Mouse (Mus musculus): ENCODE data around the gene Ccdc127.

Ccdc127 gene

DNA sequence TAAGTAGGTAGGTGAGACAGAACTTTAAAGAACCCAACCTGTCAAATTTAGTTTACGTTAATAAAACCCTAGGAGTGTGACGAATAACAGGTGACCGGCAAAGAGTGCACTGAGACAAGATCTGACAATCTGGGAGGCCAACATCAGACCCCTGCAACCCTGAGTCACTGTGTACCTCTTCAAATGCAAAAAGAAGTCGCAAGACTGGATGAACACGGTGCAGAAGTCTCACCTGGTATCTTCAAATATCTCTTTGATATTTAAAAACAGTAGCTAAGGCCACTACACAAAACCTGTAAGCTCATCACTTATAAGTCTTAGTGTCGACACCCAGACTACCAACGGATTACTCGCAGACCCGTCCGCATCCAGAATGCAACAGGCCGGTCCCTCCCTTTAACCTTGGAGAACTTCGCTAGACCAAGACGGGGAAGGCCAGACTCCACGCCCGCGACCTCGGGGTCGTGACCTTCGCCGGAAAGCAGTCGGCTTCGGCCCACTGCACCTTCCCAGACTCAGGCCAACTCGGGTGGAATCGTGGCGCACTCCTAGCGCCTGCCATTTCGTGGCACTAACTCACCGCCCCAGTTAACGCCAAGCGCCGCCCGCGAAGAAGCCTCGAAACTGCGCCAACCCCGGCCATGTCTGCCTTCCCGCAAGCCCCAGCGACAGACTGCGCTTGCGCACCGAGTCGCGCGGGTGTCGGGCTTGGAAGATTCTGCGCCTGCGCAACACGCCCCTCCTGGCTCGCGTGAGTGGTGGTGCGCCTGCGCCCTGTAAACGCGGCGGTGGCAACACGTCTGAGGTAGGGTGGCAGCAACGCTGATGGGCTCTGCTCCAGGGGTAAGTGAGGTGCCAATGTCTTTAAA, at the start of gene Ccdc127, which contains the start of gene Sdha:
TSS of gene Ccdc127 (plus strand) at position 744 of the 869 bp plus-strand sequence.
TSS of gene Sdha (minus strand) at position 715 of the 869 bp plus-strand sequence.
- peak; percentile 99 for DNase-seq (ENCODE audit: extremely low spot score, low spot score)

- DNase-seq (ENCODE audit: extremely low spot score, low spot score): peak; percentile 68
Observed at GRCm38 (mm10) chr13:74300925-74301606, 49.0 kb upstream of the Ccdc127 start.

DNA sequence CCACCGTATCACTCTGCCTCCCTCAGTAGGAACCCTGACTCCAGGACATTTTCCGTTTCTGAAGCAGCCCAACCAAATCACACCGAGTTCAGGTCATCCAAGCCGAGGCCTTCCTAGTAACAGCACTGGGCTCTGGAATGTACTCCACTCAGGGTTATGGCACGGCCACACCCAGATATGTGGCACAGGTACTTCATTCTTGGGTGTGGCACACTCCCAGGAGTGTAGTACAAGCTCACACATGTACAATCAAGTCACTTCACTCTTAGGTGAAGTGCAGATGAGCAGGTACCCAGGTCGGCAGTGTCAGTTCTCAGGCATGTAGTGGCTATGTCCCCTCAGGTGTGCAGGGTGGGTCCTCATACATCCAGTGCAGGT, 48.5 kb upstream of the Ccdc127 start:
- DNase-seq (ENCODE audit: extremely low spot score, low spot score): no peak

GRCm38 (mm10) chr13:74302050-74303037, 47.8 kb upstream of the Ccdc127 start:
- DNase-seq (ENCODE audit: extremely low spot score, low spot score): no peak

DNA sequence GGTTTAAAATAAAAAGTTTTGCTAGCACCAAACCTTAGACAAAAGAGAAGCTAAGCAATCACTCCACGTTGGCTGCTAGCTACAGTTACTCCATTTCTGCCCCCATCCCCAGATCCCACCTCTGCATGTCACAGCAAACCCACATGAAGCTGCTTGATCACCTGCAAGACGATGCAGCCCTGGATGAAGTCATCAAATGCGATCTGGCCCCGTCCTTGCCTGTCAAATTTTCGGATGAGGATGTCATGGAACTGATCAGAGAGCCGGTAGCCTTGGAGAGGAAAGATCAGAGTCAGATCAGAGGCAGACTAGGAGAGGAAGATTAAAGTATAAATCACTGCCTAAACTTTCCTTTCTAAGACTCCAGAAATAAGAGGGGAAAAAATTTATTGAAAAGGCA, 44.7 kb upstream of the Ccdc127 start:
- DNase-seq (ENCODE audit: extremely low spot score, low spot score): no peak

DNA sequence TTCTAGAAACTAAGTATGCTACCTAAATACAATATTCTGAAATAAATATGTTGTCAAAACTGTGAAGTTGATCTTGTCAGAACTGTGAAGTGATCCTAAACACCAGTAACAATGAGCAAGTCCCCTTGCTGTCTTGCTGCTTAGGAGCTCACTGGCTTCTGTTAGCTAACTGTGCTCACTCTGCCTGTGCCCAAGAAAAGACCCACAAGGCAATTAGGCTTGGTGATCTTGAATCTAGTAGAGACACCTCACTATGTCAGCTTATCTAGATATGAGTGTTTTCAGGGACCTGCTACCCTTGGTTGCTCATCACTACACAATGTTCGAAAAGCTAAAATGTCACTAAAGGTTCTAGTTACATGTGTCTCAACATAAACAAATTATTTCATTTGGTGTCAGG, 44.3 kb upstream of the Ccdc127 start:
- no peak for DNase-seq (ENCODE audit: extremely low spot score, low spot score)

- DNase-seq (ENCODE audit: extremely low spot score, low spot score): no peak
Observed at GRCm38 (mm10) chr13:74314616-74315015, 35.5 kb upstream of the Ccdc127 start.

DNA sequence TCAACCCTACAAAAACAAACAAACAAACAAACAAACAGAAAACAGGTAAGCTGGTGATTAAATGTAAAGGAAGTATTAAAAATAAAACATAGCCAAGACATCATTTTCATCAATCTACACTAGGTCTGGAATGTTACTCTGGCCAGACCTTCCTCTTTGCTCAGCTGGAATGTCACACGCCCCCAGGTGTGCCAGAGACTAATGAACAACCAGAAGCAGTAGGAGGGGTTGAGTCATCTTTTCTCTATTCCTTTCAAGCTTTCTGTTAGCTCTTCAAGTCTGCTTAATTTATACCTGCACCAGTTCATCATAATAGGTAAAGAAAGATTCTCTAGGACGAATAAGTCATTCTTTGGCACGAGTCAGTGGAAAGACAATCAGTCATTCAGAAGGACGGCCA, 33.7 kb upstream of the Ccdc127 start:
- no peak for DNase-seq (ENCODE audit: extremely low spot score, low spot score)

DNA sequence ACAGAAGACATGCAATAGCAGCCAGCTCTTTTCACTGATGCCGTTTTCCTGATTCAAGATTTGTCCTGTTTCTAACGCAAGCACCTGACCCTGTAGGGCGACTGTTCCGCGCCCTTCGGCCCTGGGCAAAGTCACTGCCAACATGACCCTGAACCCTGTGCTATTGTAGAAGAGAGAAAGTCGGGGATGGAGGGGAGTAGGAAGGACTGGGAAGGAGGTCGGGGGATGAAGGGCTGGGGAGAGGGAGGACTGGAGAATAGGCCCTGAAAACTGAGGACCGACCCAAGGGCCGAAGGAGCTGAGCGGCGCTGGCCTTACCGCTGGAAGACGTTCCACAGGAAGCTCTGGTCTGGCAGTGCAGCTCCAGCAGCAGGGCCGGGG, 33.3 kb upstream of the Ccdc127 start:
- no peak for DNase-seq (ENCODE audit: extremely low spot score, low spot score)

DNA sequence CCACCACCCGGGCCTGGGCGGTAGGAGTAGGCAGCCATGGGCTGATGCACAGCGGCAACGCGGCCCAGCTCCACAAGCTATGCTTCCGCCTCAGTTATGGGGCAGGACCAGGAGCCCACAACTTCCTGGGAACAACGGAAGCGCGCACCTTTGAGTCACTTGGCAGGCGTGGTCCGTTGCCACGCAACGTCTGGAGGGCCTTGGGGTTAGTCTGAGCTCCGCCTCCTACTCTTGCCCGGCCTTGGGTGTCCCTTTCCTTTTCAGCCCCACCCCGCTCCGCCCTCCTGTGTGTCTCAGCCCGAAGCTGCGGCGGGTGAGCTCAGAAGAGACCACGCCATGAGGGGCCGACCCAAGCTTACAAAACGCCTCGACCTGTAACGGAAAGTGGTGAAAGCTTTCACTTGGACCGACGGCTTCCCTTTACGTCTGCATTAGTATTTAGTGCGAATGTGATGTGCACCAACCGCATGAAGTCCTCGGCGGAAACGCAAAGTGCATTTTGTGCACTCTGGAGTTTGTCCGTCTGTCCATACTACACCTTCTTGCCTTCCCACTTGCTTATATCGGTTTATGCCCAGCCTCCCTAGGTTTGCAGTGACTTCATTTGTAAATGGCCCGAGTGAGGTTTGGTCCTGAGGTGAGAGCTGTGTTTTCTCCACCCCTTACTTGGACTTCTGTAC, 32.8 kb upstream of the Ccdc127 start, which contains the start of gene Pdcd6:
TSS of gene Pdcd6 (minus strand) at position 411 of the 680 bp plus-strand sequence.
- DNase-seq (ENCODE audit: extremely low spot score, low spot score): peak; percentile 89

DNA sequence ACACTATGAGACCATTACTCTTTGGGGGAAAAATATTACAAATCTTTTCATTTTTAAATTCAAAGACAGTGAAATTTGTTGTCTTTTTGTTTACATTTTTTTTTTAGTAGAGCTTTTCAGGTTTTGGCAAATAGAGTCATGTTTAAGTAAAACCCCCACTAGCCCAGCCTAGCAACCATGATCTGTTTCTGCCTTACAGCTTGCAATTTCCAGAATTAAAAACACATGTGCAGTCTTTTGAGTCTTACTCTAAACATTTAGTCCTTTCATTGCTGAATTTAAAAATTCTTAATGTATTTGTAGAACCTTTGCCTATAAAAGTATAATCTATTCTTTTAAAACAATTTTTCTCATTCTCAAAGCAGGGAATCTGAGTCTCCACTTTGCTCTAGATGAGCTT, 20.8 kb upstream of the Ccdc127 start:
- no peak for DNase-seq (ENCODE audit: extremely low spot score, low spot score)

GRCm38 (mm10) chr13:74341036-74341435, 9.1 kb upstream of the Ccdc127 start:
- DNase-seq (ENCODE audit: extremely low spot score, low spot score): no peak

GRCm38 (mm10) chr13:74350435-74350906, 362 bp downstream of the Ccdc127 start:
- no peak for DNase-seq (ENCODE audit: extremely low spot score, low spot score)

DNA sequence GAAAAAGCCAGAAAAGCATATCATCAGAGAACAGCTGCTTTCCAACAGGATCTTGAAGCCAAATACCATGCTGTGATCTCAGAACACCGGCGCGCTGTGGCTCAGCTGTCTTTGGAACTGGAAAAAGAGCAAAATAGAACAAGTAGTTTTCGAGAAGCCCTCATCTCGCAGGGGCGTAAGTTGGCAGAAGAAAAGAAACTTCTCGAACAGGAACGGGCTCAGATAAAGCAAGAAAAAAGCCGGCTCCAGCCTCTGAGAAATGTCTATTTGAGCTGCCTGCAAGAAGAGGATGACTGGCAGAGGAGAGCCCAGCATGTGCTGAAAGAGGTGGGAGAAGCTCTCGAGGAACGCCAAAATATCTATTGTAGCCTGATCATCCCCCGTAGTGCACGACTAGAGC, 6.4 kb downstream of the Ccdc127 start:
- no peak for DNase-seq (ENCODE audit: extremely low spot score, low spot score)

DNA sequence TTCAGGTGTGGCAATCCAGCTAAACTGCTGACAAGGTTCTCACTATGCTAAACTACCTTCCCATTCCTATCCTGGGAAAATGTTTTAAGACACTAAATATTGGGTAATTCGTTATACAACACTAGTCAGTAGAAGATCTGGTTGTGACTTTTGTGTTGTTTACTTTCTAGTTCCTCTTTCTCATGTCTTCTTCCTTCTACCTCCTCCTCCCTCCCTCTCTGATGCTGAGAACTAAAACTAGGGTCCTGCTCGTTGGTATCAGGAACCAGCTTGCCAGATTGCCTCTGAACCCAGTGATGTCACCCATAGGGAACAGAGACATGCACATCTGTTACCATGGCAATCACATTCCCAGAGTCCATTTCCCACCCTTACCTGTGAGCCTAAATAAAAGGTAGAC, 12.1 kb downstream of the Ccdc127 start:
- no peak for DNase-seq (ENCODE audit: extremely low spot score, low spot score)

- no peak for DNase-seq (ENCODE audit: extremely low spot score, low spot score)
Observed at GRCm38 (mm10) chr13:74363176-74363858, 13.2 kb downstream of the Ccdc127 start.

DNA sequence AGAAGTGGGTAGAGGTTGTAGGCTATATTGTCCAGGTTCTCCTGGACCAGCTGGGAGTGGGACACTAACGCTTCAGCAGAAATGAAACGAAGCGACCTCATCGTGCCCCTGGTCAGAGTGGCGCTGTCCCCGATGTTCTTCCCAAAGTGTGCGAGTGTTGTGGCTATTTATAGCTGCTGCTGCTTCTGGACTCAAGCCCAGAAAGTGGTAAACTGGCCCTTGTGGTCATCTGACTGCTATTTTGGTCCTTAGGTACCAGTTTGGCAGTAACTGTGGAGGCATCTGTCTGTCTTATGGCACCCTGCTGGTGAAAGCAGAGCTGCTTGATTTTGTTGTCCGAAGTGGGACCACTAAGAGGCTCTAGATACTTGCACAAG, 13.7 kb downstream of the Ccdc127 start, which contains the start of gene Lrrc14b:
TSS of gene Lrrc14b (minus strand) at position 147 of the 377 bp plus-strand sequence.
- DNase-seq (ENCODE audit: extremely low spot score, low spot score): no peak

- DNase-seq (ENCODE audit: extremely low spot score, low spot score): no peak
Observed at GRCm38 (mm10) chr13:74381533-74382276, 31.6 kb downstream of the Ccdc127 start.

DNA sequence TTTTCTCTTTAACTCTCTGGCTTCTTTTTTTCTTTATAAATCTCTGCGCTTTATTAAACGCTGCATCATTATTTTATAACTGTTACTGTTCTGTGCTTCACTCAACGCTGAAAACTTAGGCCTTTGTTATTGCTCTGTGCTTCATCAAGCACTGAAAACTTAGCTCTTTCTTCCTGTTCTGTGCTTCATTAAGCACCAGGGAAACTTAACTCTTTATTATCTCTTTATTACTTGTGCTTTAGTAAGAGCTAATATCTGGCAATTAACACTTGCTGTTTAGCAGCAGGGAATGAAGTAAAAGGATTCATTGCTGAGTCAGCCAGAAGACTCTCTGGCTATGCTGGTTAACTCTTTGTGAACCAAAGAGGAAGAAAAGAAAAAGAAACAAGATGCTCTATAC, 32.2 kb downstream of the Ccdc127 start:
- DNase-seq (ENCODE audit: extremely low spot score, low spot score): no peak

All from neural tube, embryonic 10.5 days (tissue).